Mouse (Mus musculus) lung, adult 18-20 months (tissue): ENCODE results near the gene Ptprm.

Source experiments
- DNase-seq, 2 experiments: peaks; one replicate each; pipeline ENCODE4 v3.0.0; 2022; ENCODE audit warnings: mixed read lengths in 2 of 2

The Ptprm gene

GRCm38 (mm10) chr17:67343471-67343870, 10.8 kb downstream of the Ptprm start:
- DNase-seq, result no peak

GRCm38 (mm10) chr17:67343006-67343405, 11.3 kb downstream of the Ptprm start:
- DNase-seq, result no peak

GRCm38 (mm10) chr17:67340362-67340761, 13.9 kb downstream of the Ptprm start:
- no peak for DNase-seq

GRCm38 (mm10) chr17:67339569-67339968, 14.7 kb downstream of the Ptprm start:
- DNase-seq, result no peak

- DNase-seq, result no peak
Observed at GRCm38 (mm10) chr17:67334310-67334709, 19.9 kb downstream of the Ptprm start.

- DNase-seq, result no peak
Observed at GRCm38 (mm10) chr17:67329435-67329834, 24.8 kb downstream of the Ptprm start.

GRCm38 (mm10) chr17:67324499-67324832, 29.8 kb downstream of the Ptprm start:
- no peak for DNase-seq

GRCm38 (mm10) chr17:67323777-67324498, 30.3 kb downstream of the Ptprm start:
- DNase-seq, result no peak

GRCm38 (mm10) chr17:67314491-67315205, 39.6 kb downstream of the Ptprm start:
- DNase-seq, result peak; percentile 67 to 74

- no peak for DNase-seq
Observed at GRCm38 (mm10) chr17:67308421-67308820, 45.8 kb downstream of the Ptprm start.

GRCm38 (mm10) chr17:67306066-67306845, 48.0 kb downstream of the Ptprm start:
- DNase-seq, result no peak

- peak; percentile 66 to 74 for DNase-seq
Observed at GRCm38 (mm10) chr17:67304831-67305230, 49.4 kb downstream of the Ptprm start.

- DNase-seq, result peak; percentile 67 to 78
Observed at GRCm38 (mm10) chr17:67303326-67304099, 50.7 kb downstream of the Ptprm start.

GRCm38 (mm10) chr17:67302569-67302968, 51.7 kb downstream of the Ptprm start:
- DNase-seq, result no peak

GRCm38 (mm10) chr17:67302074-67302473, 52.2 kb downstream of the Ptprm start:
- no peak for DNase-seq

- no peak for DNase-seq
Observed at GRCm38 (mm10) chr17:67301367-67301766, 52.9 kb downstream of the Ptprm start.

GRCm38 (mm10) chr17:67298269-67298798, 55.9 kb downstream of the Ptprm start:
- DNase-seq, result no peak

- peak; percentile 33 to 50 for DNase-seq
Observed at GRCm38 (mm10) chr17:67296604-67297595, 57.4 kb downstream of the Ptprm start.

GRCm38 (mm10) chr17:67290662-67291240, 63.5 kb downstream of the Ptprm start:
- no peak for DNase-seq

GRCm38 (mm10) chr17:67287501-67287900, 66.8 kb downstream of the Ptprm start:
- no peak for DNase-seq

GRCm38 (mm10) chr17:67281640-67282170, 72.6 kb downstream of the Ptprm start:
- no peak for DNase-seq
